Mouse (Mus musculus): ENCODE measurements around the gene Golph3.

Golph3 gene

GRCm38 (mm10) chr15:12388726-12389489 is 67.7 kb downstream of the Golph3 start:
- no peak for DNase-seq

DNA sequence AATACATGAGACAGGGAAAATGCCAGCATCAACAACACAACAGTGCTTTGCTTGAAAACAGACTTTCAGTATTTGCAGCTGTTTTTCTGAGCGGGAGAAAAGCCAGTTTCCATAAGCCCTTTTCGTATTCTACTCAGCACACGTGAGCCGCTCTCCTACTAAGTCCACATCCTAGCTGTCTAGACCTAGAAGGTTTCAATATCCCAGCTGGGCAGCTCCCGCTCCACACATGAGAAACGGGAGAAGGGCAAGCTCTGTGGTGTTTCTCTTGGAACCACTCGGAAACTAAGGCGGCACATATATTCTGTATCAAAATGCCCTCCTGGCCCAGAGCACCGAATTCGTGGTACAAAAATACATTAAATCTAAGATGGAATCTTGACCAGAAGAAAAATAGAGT is 73.5 kb downstream of the Golph3 start:
- no peak for DNase-seq

DNA sequence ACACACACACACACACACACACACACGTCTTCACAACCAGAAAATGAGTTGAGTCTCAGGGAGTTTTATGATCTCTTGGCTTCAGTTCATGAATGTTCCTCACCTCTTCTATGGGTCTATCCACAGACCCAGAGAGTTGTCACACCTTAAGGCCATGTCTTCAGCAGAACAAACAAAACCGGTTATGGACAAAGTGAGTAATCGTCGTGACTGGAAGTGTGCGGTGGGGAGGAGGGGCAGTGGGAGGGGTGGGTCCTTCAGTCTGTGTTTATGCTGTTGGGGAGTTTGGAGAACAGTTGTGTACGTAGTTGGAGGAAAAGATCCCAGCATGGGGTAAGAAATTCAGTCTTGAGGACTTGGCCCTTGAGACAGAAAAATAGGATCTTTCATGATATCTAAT is 75.8 kb downstream of the Golph3 start:
- no peak for DNase-seq
